Mouse (Mus musculus): ENCODE measurements around the gene Sdad1.

- TF ChIP-seq CTCF (conservative IDR thresholded peaks at IDR 0.05; ENCODE audit: insufficient read depth, insufficient read length, low read depth, low read length) = no peak
- no peak for TF ChIP-seq POLR2A (IDR thresholded peaks at IDR 0.05; ENCODE audit: low read depth, low read length)
These were observed 47.6 kb downstream of the Sdad1 start for GRCm38 (mm10) chr5:92262646-92263045.
